Mouse (Mus musculus): ENCODE results near the gene Adtrp. TPM values are rescaled to one million over a fixed set of nuclear protein-coding genes. Genes with fewer than 3 reads are reported as not detected.

The Adtrp gene
- polyA plus RNA-seq, 1 experiment from 2014 or later: 0.68 TPM

GRCm38 (mm10) chr13:41729660-41730059 lies 117.8 kb downstream of the Adtrp start:
- H3K4me2 ChIP-seq (replicated peaks): no peak overlapping the region
- H3K9ac ChIP-seq: no peak overlapping the region
- ATAC-seq (ENCODE audit: insufficient number of reproducible peaks, insufficient read depth, low FRiP score, low TSS enrichment): no peak
- H3K27me3 ChIP-seq: no peaks in the 10 kb centered on the region
- WGBS: 91% methylated on average over 8 of the region's 8 CpGs
- no peaks in the 10 kb centered on the region for H3K9me3 ChIP-seq
- H3K4me3 ChIP-seq: no peak overlapping the region
- no peaks in the 10 kb centered on the region for H3K36me3 ChIP-seq
- no peak overlapping the region for H3K27ac ChIP-seq
- no peaks in the 10 kb centered on the region for H3K4me1 ChIP-seq

GRCm38 (mm10) chr13:41727803-41728202 lies 119.7 kb downstream of the Adtrp start:
- Histone ChIP-seq H3K4me2 (replicated peaks) (no peak overlapping the region), H3K27me3 (no peaks in the 10 kb centered on the region), H3K9ac (no peak overlapping the region), H3K36me3 (no peaks in the 10 kb centered on the region), H3K27ac (no peak overlapping the region), H3K9me3 (no peaks in the 10 kb centered on the region), H3K4me1 (no peaks in the 10 kb centered on the region), H3K4me3 (no peak overlapping the region)
- WGBS: 92% methylated on average over 3 of the region's 3 CpGs
- no peak for ATAC-seq (ENCODE audit: insufficient number of reproducible peaks, insufficient read depth, low FRiP score, low TSS enrichment)

- Histone ChIP-seq H3K27ac (no peak overlapping the region), H3K36me3 (no peaks in the 10 kb centered on the region), H3K4me3 (no peak overlapping the region), H3K9me3 (no peaks in the 10 kb centered on the region), H3K9ac (no peak overlapping the region), H3K4me1 (no peaks in the 10 kb centered on the region), H3K4me2 (replicated peaks) (no peak overlapping the region), H3K27me3 (no peaks in the 10 kb centered on the region)
- WGBS: 90% methylated on average over 16 of the region's 16 CpGs
- no peak for ATAC-seq (ENCODE audit: insufficient number of reproducible peaks, insufficient read depth, low FRiP score, low TSS enrichment)
These were observed 128.2 kb downstream of the Adtrp start for GRCm38 (mm10) chr13:41719331-41719730.

GRCm38 (mm10) chr13:41718051-41718450 lies 129.4 kb downstream of the Adtrp start:
- WGBS: 87% methylated on average over 4 of the region's 4 CpGs
- H3K4me3 ChIP-seq: no peak overlapping the region
- no peaks in the 10 kb centered on the region for H3K27me3 ChIP-seq
- no peaks in the 10 kb centered on the region for H3K4me1 ChIP-seq
- H3K9me3 ChIP-seq: no peaks in the 10 kb centered on the region
- H3K36me3 ChIP-seq: no peaks in the 10 kb centered on the region
- H3K27ac ChIP-seq: no peak overlapping the region
- no peak for ATAC-seq (ENCODE audit: insufficient number of reproducible peaks, insufficient read depth, low FRiP score, low TSS enrichment)
- H3K9ac ChIP-seq: no peak overlapping the region
- H3K4me2 ChIP-seq (replicated peaks): no peak overlapping the region

Other genes with a start within 250 kb of the Adtrp start
- gene Tmem170b, start 241.8 kb downstream of the Adtrp start, polyA plus RNA-seq (2016; fragmentation: Nextera tagmentation; extraction: Ambion mirVana): 11.6 and 11.8 TPM in 2 replicates
- 14.9 and 15.9 TPM in 2 replicates for gene Hivep1, start 204.3 kb upstream of the Adtrp start, polyA plus RNA-seq (2016; fragmentation: Nextera tagmentation; extraction: Ambion mirVana)

Measured in embryonic facial prominence, embryonic 12.5 days (tissue).